Mouse (Mus musculus): Measurements from ENCODE around the gene Smarcc2.

DNA sequence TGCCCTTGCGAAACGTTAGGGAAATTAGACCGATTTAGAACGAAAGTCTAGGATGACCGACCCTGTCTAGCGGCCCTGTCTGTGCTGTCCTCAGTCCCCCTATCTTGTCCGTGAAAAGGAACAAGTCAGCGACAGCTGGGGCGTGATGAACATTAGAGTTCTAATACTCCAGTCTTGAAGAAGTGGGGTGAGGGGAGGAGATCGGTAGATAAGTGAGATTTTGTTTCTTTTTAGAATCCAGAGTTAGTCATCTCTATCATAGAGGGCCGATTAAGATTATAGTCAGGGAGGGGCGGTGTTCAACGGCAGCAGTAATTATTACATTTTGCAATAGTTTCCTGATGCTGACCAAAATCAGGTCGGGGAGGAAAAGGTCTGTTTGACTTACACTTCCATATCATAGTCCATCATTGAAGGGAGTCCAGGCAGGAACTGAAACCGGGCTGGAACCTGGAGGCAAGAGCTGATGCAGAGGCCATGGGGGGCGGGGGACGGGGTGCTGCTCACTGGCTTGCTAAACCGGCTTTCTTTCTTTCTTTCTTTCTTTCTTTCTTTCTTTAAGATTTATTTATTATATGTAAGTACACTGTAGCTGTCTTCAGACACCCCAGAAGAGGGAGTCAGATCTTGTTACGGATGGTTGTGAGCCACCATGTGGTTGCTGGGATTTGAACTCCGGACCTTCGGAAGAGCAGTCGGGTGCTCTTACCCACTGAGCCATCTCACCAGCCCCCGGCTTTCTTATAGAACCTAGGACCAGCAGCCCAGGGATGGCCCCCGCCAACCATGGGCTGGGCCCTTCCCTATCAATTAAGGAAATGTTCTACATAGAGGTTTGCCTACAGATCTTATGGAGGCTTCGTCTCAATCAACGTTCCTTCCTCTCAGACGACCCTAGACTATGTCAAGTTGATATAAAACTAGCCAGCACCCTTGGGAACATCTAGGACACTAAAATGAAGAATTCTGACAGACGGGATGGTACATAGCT is 67.6 kb downstream of the Smarcc2 start:
- TF ChIP-seq POLR2A (IDR thresholded peaks at IDR 0.05; ENCODE audit: extremely low read depth, insufficient read depth, low read length), result no peak
- no peak for TF ChIP-seq CTCF (IDR thresholded peaks at IDR 0.05; ENCODE audit: low read depth, low read length)
